Mouse (Mus musculus): ENCODE results near the gene F10.

The F10 gene

GRCm38 (mm10) chr8:13037015-13037414 is at the start of gene F10:
Gene F10 (plus strand): TSS chr8:13037308.
- no peak for DNase-seq (ENCODE audit: low spot score in 2 of 2)

- DNase-seq (ENCODE audit: low spot score in 2 of 2), result no peak
Measured at GRCm38 (mm10) chr8:12987571-12987970, 49.5 kb upstream of the F10 start.

- no peak for DNase-seq (ENCODE audit: low spot score in 2 of 2)
Measured at GRCm38 (mm10) chr8:12988722-12989430, 48.2 kb upstream of the F10 start.

GRCm38 (mm10) chr8:12991411-12991810 is 45.7 kb upstream of the F10 start:
- no peak for DNase-seq (ENCODE audit: low spot score in 2 of 2)

GRCm38 (mm10) chr8:12994468-12994867 is 42.6 kb upstream of the F10 start:
- no peak for DNase-seq (ENCODE audit: low spot score in 2 of 2)

DNA sequence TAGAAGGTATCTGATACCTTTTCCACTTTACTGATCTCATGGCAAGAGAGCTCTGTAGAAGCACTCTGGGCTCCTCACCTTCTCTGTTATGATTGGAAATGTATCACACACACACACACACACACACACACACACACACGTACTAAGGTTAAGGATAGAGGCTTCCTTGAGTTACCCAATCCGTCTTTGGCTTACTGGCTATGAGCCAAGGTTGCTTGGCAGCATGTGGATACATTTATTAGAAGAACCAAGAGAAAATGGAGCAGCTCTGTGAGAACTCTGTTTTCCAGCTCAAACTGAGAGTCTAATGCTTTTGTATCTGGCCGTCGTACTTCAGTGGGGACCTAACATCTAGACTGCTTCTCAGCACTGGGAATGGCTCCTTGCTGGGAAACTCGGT is 41.6 kb upstream of the F10 start:
- DNase-seq (ENCODE audit: low spot score in 2 of 2), result no peak

DNA sequence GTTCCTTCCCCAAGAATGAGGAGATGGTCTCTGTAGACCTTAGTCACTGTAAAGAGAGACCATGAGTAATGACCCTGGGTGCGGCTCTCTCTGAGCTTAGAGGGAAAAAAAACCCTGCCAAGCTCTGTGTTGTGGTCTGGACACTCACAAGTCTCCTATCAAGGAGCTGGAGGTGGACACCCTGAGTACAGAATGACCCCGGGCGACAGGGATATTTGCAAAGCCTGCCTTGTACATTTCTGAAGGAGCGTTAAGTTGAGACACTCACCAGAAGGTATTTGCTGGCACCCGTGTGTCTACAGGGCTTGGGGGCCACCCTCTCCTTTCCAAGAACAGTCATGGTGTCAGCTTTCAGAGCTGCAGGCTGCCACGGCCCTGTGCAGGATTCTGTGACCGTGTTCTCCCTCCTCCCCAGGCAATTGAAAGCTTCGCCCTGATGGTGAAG is 40.3 kb upstream of the F10 start:
- DNase-seq (ENCODE audit: low spot score in 2 of 2), result no peak

DNA sequence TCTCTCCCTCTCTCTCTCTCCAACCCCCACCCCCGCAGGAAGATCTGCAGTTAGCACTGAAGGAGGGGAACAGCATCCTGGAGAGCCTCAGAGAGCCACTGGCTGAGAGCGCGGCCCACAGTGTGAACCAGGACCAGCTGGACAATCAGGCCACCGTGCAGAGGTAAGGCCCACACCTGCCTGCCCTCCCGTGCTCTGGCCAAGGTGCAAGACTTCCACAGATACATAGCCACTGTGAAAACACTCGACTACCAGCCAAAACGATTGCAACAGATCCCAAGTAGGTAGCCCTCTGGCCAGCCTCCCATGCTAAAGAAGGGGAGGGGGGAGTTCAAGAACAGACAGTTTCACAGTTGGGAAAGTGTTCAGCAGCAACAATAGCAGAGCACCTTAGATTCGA is 38.8 kb upstream of the F10 start:
- no peak for DNase-seq (ENCODE audit: low spot score in 2 of 2)

DNA sequence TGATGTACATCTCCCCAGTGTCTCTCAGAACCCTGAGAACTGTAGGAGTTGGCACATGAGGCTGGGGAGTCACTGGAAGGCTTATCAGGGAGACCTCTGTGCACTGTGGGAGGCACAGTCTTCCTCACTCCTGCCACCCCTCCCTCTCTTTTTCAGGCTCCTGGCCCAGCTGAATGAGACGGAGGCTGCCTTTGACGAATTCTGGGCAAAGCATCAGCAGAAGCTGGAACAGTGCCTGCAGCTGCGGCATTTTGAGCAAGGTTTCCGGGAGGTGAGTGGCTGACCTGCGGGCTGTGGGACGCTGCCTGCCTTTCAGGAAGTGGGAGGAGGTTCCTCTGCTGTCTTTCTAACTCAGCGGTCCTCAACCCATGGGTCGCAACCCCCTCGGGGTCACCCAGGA is 37.3 kb upstream of the F10 start:
- no peak for DNase-seq (ENCODE audit: low spot score in 2 of 2)

DNA sequence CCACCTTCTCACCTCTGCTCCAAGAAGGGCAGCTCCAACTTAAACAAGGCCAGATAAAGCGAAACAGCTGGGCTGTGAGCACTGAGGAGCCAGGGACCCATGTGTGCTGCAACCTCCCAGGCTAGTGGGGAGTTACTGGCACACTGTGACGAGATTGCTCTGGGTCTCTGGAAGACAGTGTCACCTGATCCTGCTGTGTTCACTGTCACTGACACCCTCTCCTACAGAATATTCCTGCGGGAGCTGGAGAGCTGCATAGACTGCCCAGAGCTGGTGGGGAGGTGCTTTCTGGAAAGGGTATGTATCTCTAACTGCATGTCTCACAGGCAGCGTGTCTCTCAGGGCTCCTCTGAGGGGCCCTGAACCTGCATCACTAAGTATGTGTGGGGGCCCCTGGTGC is 29.6 kb upstream of the F10 start:
- DNase-seq (ENCODE audit: low spot score in 2 of 2), result no peak

DNA sequence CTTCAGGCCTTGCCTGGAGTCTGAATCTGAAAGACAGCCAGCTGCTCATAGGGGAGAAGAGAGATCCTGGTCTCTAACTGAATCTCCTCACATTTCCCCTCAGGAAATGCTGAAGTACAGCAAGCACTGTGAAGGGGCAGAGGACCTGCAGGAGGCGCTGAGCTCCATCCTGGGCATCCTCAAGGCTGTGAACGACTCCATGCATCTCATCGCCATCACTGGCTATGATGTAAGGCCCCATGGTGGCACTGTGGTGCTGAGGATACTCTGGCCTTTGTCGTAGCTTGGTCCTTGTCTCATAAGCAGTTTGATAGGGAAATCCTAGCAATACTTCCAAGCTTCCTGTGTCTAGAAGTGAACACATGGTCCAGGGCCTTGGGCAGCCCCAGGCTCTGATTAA is 26.8 kb upstream of the F10 start:
- no peak for DNase-seq (ENCODE audit: low spot score in 2 of 2)

GRCm38 (mm10) chr8:13019560-13019959 is 17.5 kb upstream of the F10 start:
- DNase-seq (ENCODE audit: low spot score in 2 of 2), result no peak

- no peak for DNase-seq (ENCODE audit: low spot score in 2 of 2)
Measured at GRCm38 (mm10) chr8:13021830-13022229, 15.3 kb upstream of the F10 start.

GRCm38 (mm10) chr8:13025487-13026224 is 11.5 kb upstream of the F10 start, which contains the start of gene F7:
Gene F7 (plus strand): TSS chr8:13026034.
- DNase-seq (ENCODE audit: low spot score in 2 of 2), result no peak

- no peak for DNase-seq (ENCODE audit: low spot score in 2 of 2)
Measured at GRCm38 (mm10) chr8:13027615-13028014, 9.5 kb upstream of the F10 start.

DNA sequence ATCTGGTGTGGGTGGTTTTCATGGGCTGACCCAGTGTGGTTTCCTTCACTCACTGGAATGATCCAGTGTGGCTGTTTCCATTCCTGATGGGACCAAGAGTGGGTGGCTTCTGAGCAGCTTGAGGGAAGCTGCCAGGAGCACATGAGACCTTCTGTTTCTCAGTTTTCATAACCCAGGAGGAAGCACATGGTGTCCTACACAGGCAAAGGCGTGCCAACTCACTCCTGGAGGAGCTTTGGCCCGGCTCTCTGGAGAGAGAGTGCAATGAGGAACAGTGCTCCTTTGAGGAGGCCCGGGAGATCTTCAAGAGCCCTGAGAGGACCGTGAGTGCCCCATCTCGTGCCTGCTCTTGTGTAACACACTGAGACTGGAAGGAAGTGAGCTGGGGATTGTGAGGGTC is 8.6 kb upstream of the F10 start:
- DNase-seq (ENCODE audit: low spot score in 2 of 2), result no peak

DNA sequence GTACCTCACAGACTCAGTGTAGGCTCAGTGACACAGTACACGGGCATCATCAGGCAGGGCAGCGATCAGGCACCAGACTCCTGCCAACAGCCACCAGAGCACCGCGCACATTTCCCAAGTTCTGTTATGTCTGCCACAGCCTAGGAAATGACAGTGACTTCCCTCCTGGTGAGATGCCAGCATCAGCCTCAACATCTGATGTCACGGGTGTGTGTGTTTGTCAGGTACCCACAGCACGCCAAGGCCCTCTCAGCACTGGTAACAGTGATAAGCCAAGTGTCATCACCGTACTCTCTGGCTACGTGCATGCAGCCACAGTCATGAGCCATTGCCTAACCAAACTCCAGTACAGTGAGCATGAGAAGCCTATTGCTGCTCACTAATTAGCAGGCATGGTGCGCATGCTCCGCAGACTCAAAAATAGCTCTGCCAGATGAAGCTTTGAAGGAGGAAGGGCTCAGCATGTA is 729 bp upstream of the F10 start:
- DNase-seq (ENCODE audit: low spot score in 2 of 2), result no peak

GRCm38 (mm10) chr8:13037569-13037968 is 461 bp downstream of the F10 start:
- DNase-seq (ENCODE audit: low spot score in 2 of 2), result no peak

GRCm38 (mm10) chr8:13039054-13039453 is 1.9 kb downstream of the F10 start:
- DNase-seq (ENCODE audit: low spot score in 2 of 2), result no peak

DNA sequence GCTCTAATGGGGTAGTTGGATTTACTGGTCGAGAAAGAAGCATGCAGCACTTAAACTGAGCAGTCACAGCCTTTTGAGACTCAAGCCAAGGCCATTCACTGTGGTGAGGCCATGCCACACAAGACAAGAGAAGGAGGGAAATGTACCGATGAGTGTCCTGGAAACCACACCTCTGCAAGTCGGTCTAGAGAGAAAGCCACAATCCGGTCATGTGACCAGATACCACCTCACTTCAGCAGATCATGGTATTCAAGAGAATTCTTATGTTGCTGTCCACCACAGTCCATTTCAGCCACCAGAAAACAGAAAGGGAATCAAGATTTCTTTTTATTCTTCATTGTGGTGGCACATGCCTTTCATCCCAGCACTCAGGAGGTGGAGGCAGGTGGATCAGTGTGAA is 4.4 kb downstream of the F10 start:
- no peak for DNase-seq (ENCODE audit: low spot score in 2 of 2)

- no peak for DNase-seq (ENCODE audit: low spot score in 2 of 2)
Measured at GRCm38 (mm10) chr8:13047652-13048051, 10.5 kb downstream of the F10 start.

DNA sequence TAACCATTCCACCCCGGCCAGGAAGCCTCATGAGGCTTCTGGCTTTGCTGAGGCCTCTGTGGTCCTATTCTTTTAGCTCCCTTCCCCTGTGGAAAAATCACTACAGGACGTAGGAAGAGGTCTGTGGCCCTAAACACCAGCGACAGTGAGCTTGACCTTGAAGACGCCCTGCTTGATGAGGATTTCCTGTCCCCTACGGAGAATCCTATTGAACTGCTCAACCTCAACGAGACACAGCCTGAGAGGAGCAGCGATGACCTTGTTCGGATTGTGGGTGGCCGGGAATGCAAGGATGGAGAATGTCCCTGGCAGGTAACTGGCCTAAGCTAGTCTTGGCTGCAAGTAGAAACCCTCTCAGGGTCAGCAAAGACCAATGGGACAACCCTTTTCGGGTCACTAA is 13.4 kb downstream of the F10 start:
- no peak for DNase-seq (ENCODE audit: low spot score in 2 of 2)

- no peak for DNase-seq (ENCODE audit: low spot score in 2 of 2)
Measured at GRCm38 (mm10) chr8:13057351-13057750, 20.2 kb downstream of the F10 start.
